Mouse (Mus musculus) lung, postnatal 0 days (tissue): ENCODE measurements at regions not wholly inside any gene's neighbourhood (a gene's known extent, or its start where the extent isn't known, plus 50 kb on each side); places are given as distances from the start of the nearest gene placed in this dataset.

Experiments
- ATAC-seq: fragments of 200-750 bp; cut with Nextera tagmentation; 2 replicates; pipeline ENCODE4 v1.8.0; 2017; ENCODE audit warnings: moderate library complexity
- DNase-seq: peaks from one replicate; pipeline ENCODE4 v3.0.0-alpha.2; 2016; ENCODE audit warnings: low spot score
- H3K27ac ChIP-seq: fragments of 300-500 bp; sonication (generic); 2 replicates; pipeline ENCODE4 v1.5.1; 2014; ENCODE audit warnings: antibody characterized with exemption, mild to moderate bottlenecking, low read length, mixed read lengths
- H3K27me3 ChIP-seq: fragments of 300-500 bp; sonication (generic); replicated peaks from 2 replicates; pipeline ENCODE4 v1.6.1; 2014; ENCODE audit warnings: low read length, mixed read lengths; ENCODE audit not compliant: insufficient read depth
- H3K36me3 ChIP-seq: fragments of 300-500 bp; sonication (generic); 2 replicates; pipeline ENCODE4 v1.6.1; 2014; ENCODE audit warnings: low read length, mixed read lengths; ENCODE audit not compliant: insufficient read depth
- H3K4me1 ChIP-seq: fragments of 300-500 bp; sonication (generic); 2 replicates; pipeline ENCODE4 v1.6.1; 2014; ENCODE audit warnings: antibody characterized with exemption, low read depth, low read length, mixed read lengths; ENCODE audit not compliant: insufficient read depth
- H3K4me2 ChIP-seq: fragments of 300-500 bp; sonication (generic); replicated peaks from 2 replicates; pipeline ENCODE4 v1.6.1; 2014; ENCODE audit warnings: low read depth, mild to moderate bottlenecking, low read length, moderate library complexity, mixed read lengths
- H3K4me3 ChIP-seq: fragments of 300-500 bp; sonication (generic); 2 replicates; pipeline ENCODE4 v1.5.1; 2014; ENCODE audit warnings: low read depth, low read length
- H3K9ac ChIP-seq: fragments of 300-500 bp; sonication (generic); replicated peaks from 2 replicates; pipeline ENCODE4 v1.6.1; 2014; ENCODE audit warnings: low read depth, mild to moderate bottlenecking
- H3K9me3 ChIP-seq: fragments of 300-500 bp; sonication (generic); 2 replicates; pipeline ENCODE4 v1.6.1; 2016; ENCODE audit warnings: low read length, mixed read lengths
- CTCF ChIP-seq: IDR thresholded peaks from 2 replicates; pipeline ENCODE4 v1.5.1; 2016; ENCODE audit warnings: antibody characterized with exemption, mild to moderate bottlenecking
- EP300 ChIP-seq: IDR thresholded peaks from 2 replicates; pipeline ENCODE4 v1.6.1; 2016; ENCODE audit warnings: antibody characterized with exemption, mild to moderate bottlenecking, control low read depth
- WGBS: fragments of 180-500 bp; shearing (Covaris S2); extraction: QIAGEN DNeasy Blood & Tissue Kit; methylation state at CpG from one replicate; pipeline ENCODE4 v1.1.7; 2014; 5-methylcytosine and 5-hydroxymethylcytosine counted together

DNA sequence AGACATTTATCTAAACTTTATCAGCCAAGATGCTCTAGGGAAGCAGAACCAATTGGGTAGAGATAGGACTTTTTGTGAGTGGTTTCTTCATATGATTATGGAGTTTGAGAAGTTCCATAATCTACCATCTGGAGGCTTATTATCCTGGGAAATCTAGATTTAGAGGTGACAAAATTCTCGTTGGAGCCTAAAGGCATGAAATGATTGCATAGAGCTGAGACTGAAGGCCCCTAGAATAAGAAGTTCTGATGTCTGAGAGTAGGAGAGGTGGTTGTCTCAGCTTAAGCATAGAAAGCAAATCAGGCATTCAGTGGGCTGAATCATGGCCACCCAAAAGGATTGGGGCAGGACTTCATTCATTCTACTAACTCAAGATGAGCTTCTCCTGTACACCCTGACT is 106.1 kb upstream of the Plppr1 start:
- 48% methylated on average over 1 of the region's 1 CpGs for WGBS
- no peaks in the 10 kb centered on the region for H3K9me3 ChIP-seq
- H3K27me3 ChIP-seq: no peaks in the 10 kb centered on the region
- H3K36me3 ChIP-seq: no peaks in the 10 kb centered on the region
- TF ChIP-seq CTCF: no peak
- no peak for TF ChIP-seq EP300
- DNase-seq: no peak
- no peak overlapping the region for H3K4me3 ChIP-seq
- no peak overlapping the region for H3K4me2 ChIP-seq
- H3K4me1 ChIP-seq: no peaks in the 10 kb centered on the region
- no peak overlapping the region for H3K27ac ChIP-seq
- no peak overlapping the region for H3K9ac ChIP-seq
- ATAC-seq: no peak

DNA sequence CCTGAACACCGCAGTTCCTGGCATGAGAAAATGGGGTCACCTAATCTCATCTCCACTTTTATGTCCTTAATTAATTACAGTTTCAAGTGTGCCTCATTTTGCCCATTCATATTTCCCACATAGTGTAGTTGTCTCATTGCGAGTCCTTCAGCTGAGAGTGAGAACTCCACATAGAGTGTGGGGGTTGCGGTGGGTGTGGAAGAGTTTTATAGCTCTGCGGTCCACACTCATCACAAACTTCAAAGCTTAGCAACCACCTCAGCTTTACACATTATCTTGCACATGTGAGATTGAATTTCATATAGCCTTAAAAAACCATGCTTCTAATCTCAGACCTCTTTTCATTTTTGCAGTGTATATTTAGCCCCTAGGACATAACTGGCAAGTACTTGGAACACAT is 83.3 kb upstream of the Plppr1 start:
- DNase-seq (no peak), ATAC-seq (no peak)
- TF ChIP-seq CTCF: no peak
- no peak for TF ChIP-seq EP300
- no peak overlapping the region for H3K4me2 ChIP-seq
- no peaks in the 10 kb centered on the region for H3K9me3 ChIP-seq
- H3K4me3 ChIP-seq: no peak overlapping the region
- H3K27ac ChIP-seq: no peak overlapping the region
- H3K27me3 ChIP-seq: no peaks in the 10 kb centered on the region
- 90% methylated on average over 4 of the region's 4 CpGs for WGBS
- H3K9ac ChIP-seq: no peak overlapping the region
- H3K36me3 ChIP-seq: no peaks in the 10 kb centered on the region
- no peaks in the 10 kb centered on the region for H3K4me1 ChIP-seq

GRCm38 (mm10) chr4:48992021-48992420 is 67.1 kb upstream of the Plppr1 start:
- Histone ChIP-seq H3K9ac (no peak overlapping the region), H3K4me3 (no peak overlapping the region), H3K36me3 (no peaks in the 10 kb centered on the region), H3K27me3 (no peaks in the 10 kb centered on the region), H3K9me3 (no peaks in the 10 kb centered on the region), H3K27ac (no peak overlapping the region), H3K4me1 (no peaks in the 10 kb centered on the region), H3K4me2 (no peak overlapping the region)
- no peak for TF ChIP-seq CTCF
- no peak for TF ChIP-seq EP300
- 76% methylated on average over 3 of the region's 3 CpGs for WGBS
- no peak for DNase-seq
- no peak for ATAC-seq
